Mouse (Mus musculus) testis, adult 2 months (tissue): ENCODE measurements around the gene Prrg4.

Experiments used
- CTCF ChIP-seq: fragments of 200-500 bp; IDR thresholded peaks from 2 replicates; pipeline ENCODE4 v1.5.1; 2012; ENCODE audit warnings: low read depth, mild to moderate bottlenecking, inconsistent platforms, low read length, moderate library complexity; ENCODE audit not compliant: control insufficient read depth, insufficient read depth, insufficient replicate concordance
- POLR2A ChIP-seq: fragments of 200-500 bp; IDR thresholded peaks from 2 replicates; pipeline ENCODE4 v1.6.1; 2012; ENCODE audit warnings: low read depth, mild to moderate bottlenecking, inconsistent platforms, low read length, moderate library complexity; ENCODE audit not compliant: control insufficient read depth

DNA sequence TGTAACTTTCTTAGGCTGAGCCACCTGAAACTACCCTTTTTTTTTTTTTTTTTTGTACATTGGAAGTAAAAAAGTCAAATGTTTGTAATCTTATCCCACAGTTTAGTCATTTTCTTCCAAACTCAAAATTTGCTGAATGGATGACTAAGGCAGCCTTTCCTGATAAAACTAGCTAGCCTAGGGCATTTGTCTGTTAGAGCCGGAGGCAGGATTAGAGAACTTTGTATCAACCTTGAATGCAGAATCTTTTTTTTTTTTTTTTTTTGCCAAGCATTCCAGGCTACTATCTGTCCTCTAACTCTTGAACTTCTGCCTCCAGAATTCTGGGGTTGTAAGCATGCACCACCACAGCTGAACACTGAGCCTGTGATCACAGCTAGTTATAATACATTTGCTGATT is 5.2 kb upstream of the Prrg4 start:
- TF ChIP-seq POLR2A (no peak), CTCF (no peak)
